Mouse (Mus musculus): ENCODE data around the gene Tex35. TPM values are rescaled to one million over a fixed set of nuclear protein-coding genes. Genes with fewer than 3 reads are reported as not detected.
A peak's percentile ranks its signal among the peaks of the same experiment; 100 is the strongest.

Tex35 gene
- polyA plus RNA-seq, 1 experiment from 2014 or later = not detected

- peak; percentile 94 for DNase-seq (ENCODE audit: low spot score)
- Histone ChIP-seq H3K4me1 (peaks cover 39% of the 10 kb centered on the region), H3K36me3 (no peaks in the 10 kb centered on the region), H3K27ac (no peak overlapping the region), H3K9me3 (no peaks in the 10 kb centered on the region), H3K4me3 (peak overlapping the region; percentile 28; the same call in 1 of the 2 replicates), H3K27me3 (ENCODE audit: insufficient read depth, poor library complexity, severe bottlenecking) (no peaks in the 10 kb centered on the region)
- WGBS = 51% methylated on average over 43 of the region's 43 CpGs
Observed at GRCm38 (mm10) chr1:157076781-157077705, 31.4 kb downstream of the Tex35 start.

- no peaks in the 10 kb centered on the region for H3K27me3 ChIP-seq (ENCODE audit: insufficient read depth, poor library complexity, severe bottlenecking)
- no peak overlapping the region for H3K4me3 ChIP-seq
- DNase-seq (ENCODE audit: low spot score) = peak; percentile 90
- no peak overlapping the region for H3K27ac ChIP-seq
- H3K4me1 ChIP-seq = peaks cover 34% of the 10 kb centered on the region
- no peaks in the 10 kb centered on the region for H3K36me3 ChIP-seq
- H3K9me3 ChIP-seq = no peaks in the 10 kb centered on the region
- 6% methylated on average over 15 of the region's 15 CpGs for WGBS
Observed at GRCm38 (mm10) chr1:157076257-157076656, 32.2 kb downstream of the Tex35 start.

- Histone ChIP-seq H3K27me3 (ENCODE audit: insufficient read depth, poor library complexity, severe bottlenecking) (no peaks in the 10 kb centered on the region), H3K4me3 (no peak overlapping the region), H3K9me3 (no peaks in the 10 kb centered on the region), H3K36me3 (no peaks in the 10 kb centered on the region), H3K27ac (no peak overlapping the region), H3K4me1 (peaks cover 32% of the 10 kb centered on the region)
- DNase-seq (ENCODE audit: low spot score) = no peak
- WGBS = 53% methylated on average over 7 of the region's 7 CpGs
Observed at GRCm38 (mm10) chr1:157074937-157075336, 33.5 kb downstream of the Tex35 start.

- Histone ChIP-seq H3K27ac (no peak overlapping the region; the same call in 1 of the 2 replicates), H3K9me3 (no peaks in the 10 kb centered on the region), H3K4me3 (no peak overlapping the region), H3K4me1 (peaks cover 26% of the 10 kb centered on the region), H3K36me3 (no peaks in the 10 kb centered on the region), H3K27me3 (ENCODE audit: insufficient read depth, poor library complexity, severe bottlenecking) (no peaks in the 10 kb centered on the region)
- no peak for DNase-seq (ENCODE audit: low spot score)
- 86% methylated on average over 6 of the region's 6 CpGs for WGBS
Observed at GRCm38 (mm10) chr1:157074371-157074770, 34.1 kb downstream of the Tex35 start.

GRCm38 (mm10) chr1:157073592-157073991, 34.9 kb downstream of the Tex35 start:
- Histone ChIP-seq H3K9me3 (no peaks in the 10 kb centered on the region), H3K27ac (no peak overlapping the region)

GRCm38 (mm10) chr1:157069181-157069828, 39.2 kb downstream of the Tex35 start:
- Histone ChIP-seq H3K4me3 (no peak overlapping the region), H3K27ac (no peak overlapping the region), H3K27me3 (ENCODE audit: insufficient read depth, poor library complexity, severe bottlenecking) (no peaks in the 10 kb centered on the region), H3K9me3 (no peaks in the 10 kb centered on the region), H3K36me3 (no peaks in the 10 kb centered on the region), H3K4me1 (peaks cover 11% of the 10 kb centered on the region; the same call in 1 of the 2 replicates)
- no peak for DNase-seq (ENCODE audit: low spot score)
- WGBS = 85% methylated on average over 15 of the region's 15 CpGs

More at GRCm38 (mm10) chr1:157073592-157073991, 34.9 kb downstream of the Tex35 start:
- DNase-seq (ENCODE audit: low spot score) = no peak
- H3K4me3 ChIP-seq = no peak overlapping the region
- H3K27me3 ChIP-seq (ENCODE audit: insufficient read depth, poor library complexity, severe bottlenecking) = no peaks in the 10 kb centered on the region
- H3K36me3 ChIP-seq = no peaks in the 10 kb centered on the region
- H3K4me1 ChIP-seq = peaks cover 22% of the 10 kb centered on the region
- 57% methylated on average over 4 of the region's 4 CpGs for WGBS

- 0 out of 2 replicates have a peak overlapping the region, but pooled peaks have one; percentile 29 for H3K27ac ChIP-seq
- H3K36me3 ChIP-seq = no peaks in the 10 kb centered on the region
- H3K9me3 ChIP-seq = no peaks in the 10 kb centered on the region
- H3K27me3 ChIP-seq (ENCODE audit: insufficient read depth, poor library complexity, severe bottlenecking) = no peaks in the 10 kb centered on the region
- H3K4me3 ChIP-seq = no peak overlapping the region
- DNase-seq (ENCODE audit: low spot score) = no peak
- H3K4me1 ChIP-seq = peaks cover 16% of the 10 kb centered on the region
Observed at GRCm38 (mm10) chr1:157068316-157068715, 40.2 kb downstream of the Tex35 start.

GRCm38 (mm10) chr1:157065819-157066730, 42.4 kb downstream of the Tex35 start:
- no peak for DNase-seq (ENCODE audit: low spot score)
- H3K27ac ChIP-seq = peak overlapping the region; percentile 4; the same call in 1 of the 2 replicates
- no peak overlapping the region for H3K4me3 ChIP-seq
- 84% methylated on average over 12 of the region's 12 CpGs for WGBS
- H3K9me3 ChIP-seq = no peaks in the 10 kb centered on the region
- H3K27me3 ChIP-seq (ENCODE audit: insufficient read depth, poor library complexity, severe bottlenecking) = no peaks in the 10 kb centered on the region
- peaks cover 16% of the 10 kb centered on the region for H3K4me1 ChIP-seq
- H3K36me3 ChIP-seq = no peaks in the 10 kb centered on the region

- DNase-seq (ENCODE audit: low spot score) = no peak
- H3K9me3 ChIP-seq = no peaks in the 10 kb centered on the region
- 50% methylated on average over 13 of the region's 13 CpGs for WGBS
- peaks cover 13% of the 10 kb centered on the region for H3K4me1 ChIP-seq
- H3K27me3 ChIP-seq (ENCODE audit: insufficient read depth, poor library complexity, severe bottlenecking) = no peaks in the 10 kb centered on the region
- H3K4me3 ChIP-seq = no peak overlapping the region
- H3K36me3 ChIP-seq = no peaks in the 10 kb centered on the region
- H3K27ac ChIP-seq = no peak overlapping the region
Observed at GRCm38 (mm10) chr1:157063318-157064115, 45.0 kb downstream of the Tex35 start.

- no peak overlapping the region; the same call in 1 of the 2 replicates for H3K27ac ChIP-seq
- H3K4me3 ChIP-seq = no peak overlapping the region
- no peak for DNase-seq (ENCODE audit: low spot score)
- WGBS = 67% methylated on average over 5 of the region's 5 CpGs
- no peaks in the 10 kb centered on the region for H3K36me3 ChIP-seq
- H3K9me3 ChIP-seq = no peaks in the 10 kb centered on the region
- H3K4me1 ChIP-seq = peaks cover 13% of the 10 kb centered on the region
- no peaks in the 10 kb centered on the region for H3K27me3 ChIP-seq (ENCODE audit: insufficient read depth, poor library complexity, severe bottlenecking)
Observed at GRCm38 (mm10) chr1:157062445-157062825, 46.0 kb downstream of the Tex35 start.

- Histone ChIP-seq H3K36me3 (no peaks in the 10 kb centered on the region), H3K9me3 (no peaks in the 10 kb centered on the region), H3K27me3 (ENCODE audit: insufficient read depth, poor library complexity, severe bottlenecking) (no peaks in the 10 kb centered on the region), H3K27ac (peak overlapping the region; percentile 18; the same call in 1 of the 2 replicates), H3K4me1 (peaks cover 11% of the 10 kb centered on the region), H3K4me3 (no peak overlapping the region)
- WGBS = 85% methylated on average over 10 of the region's 10 CpGs
- DNase-seq (ENCODE audit: low spot score) = no peak
Observed at GRCm38 (mm10) chr1:157061800-157062444, 46.6 kb downstream of the Tex35 start.

Data from heart, embryonic 10.5 days (tissue).